Mouse (Mus musculus) ES-CJ7 (cell line): ENCODE measurements around the gene Cdh13.

Experiments used
- DNase-seq: peaks from one replicate; pipeline ENCODE4 v3.0.0; 2011; ENCODE audit warnings: low read depth, low spot score

Cdh13 gene

GRCm38 (mm10) chr8:118283600-118284111, at the start of gene Cdh13:
Gene Cdh13, plus strand, starts transcription at chr8:118283733.
- peak; percentile 46 for DNase-seq

GRCm38 (mm10) chr8:118235626-118236025, 47.9 kb upstream of the Cdh13 start:
- no peak for DNase-seq

GRCm38 (mm10) chr8:118237150-118237620, 46.3 kb upstream of the Cdh13 start:
- peak; percentile 8 for DNase-seq

GRCm38 (mm10) chr8:118238156-118238555, 45.4 kb upstream of the Cdh13 start:
- no peak for DNase-seq

- DNase-seq, result no peak
Measured at GRCm38 (mm10) chr8:118239186-118239585, 44.3 kb upstream of the Cdh13 start.

- no peak for DNase-seq
Measured at GRCm38 (mm10) chr8:118249319-118249718, 34.2 kb upstream of the Cdh13 start.

- no peak for DNase-seq
Measured at GRCm38 (mm10) chr8:118249923-118250322, 33.6 kb upstream of the Cdh13 start.

- no peak for DNase-seq
Measured at GRCm38 (mm10) chr8:118263117-118263516, 20.4 kb upstream of the Cdh13 start.

- no peak for DNase-seq
Measured at GRCm38 (mm10) chr8:118270751-118271402, 12.7 kb upstream of the Cdh13 start.

- DNase-seq, result no peak
Measured at GRCm38 (mm10) chr8:118272493-118272892, 11.0 kb upstream of the Cdh13 start.

- no peak for DNase-seq
Measured at GRCm38 (mm10) chr8:118274243-118274642, 9.3 kb upstream of the Cdh13 start.

- DNase-seq, result peak; percentile 89
Measured at GRCm38 (mm10) chr8:118274688-118275087, 8.8 kb upstream of the Cdh13 start.

GRCm38 (mm10) chr8:118284112-118285029, 838 bp downstream of the Cdh13 start:
- DNase-seq, result peak; percentile 30

GRCm38 (mm10) chr8:118285596-118286281, 2.2 kb downstream of the Cdh13 start:
- DNase-seq, result peak; percentile 85

- DNase-seq, result peak; percentile 71
Measured at GRCm38 (mm10) chr8:118286282-118287180, 3.0 kb downstream of the Cdh13 start.

- peak; percentile 48 for DNase-seq
Measured at GRCm38 (mm10) chr8:118287496-118287895, 4.0 kb downstream of the Cdh13 start.

GRCm38 (mm10) chr8:118288259-118288952, 4.9 kb downstream of the Cdh13 start:
- DNase-seq, result peak; percentile 15

GRCm38 (mm10) chr8:118289091-118289490, 5.6 kb downstream of the Cdh13 start:
- DNase-seq, result no peak

- DNase-seq, result peak; percentile 25
Measured at GRCm38 (mm10) chr8:118289525-118289924, 6.0 kb downstream of the Cdh13 start.

GRCm38 (mm10) chr8:118290266-118290665, 6.7 kb downstream of the Cdh13 start:
- DNase-seq, result no peak
